Mouse (Mus musculus): Measurements from ENCODE around the gene Tmub2. TPM values are rescaled to one million over a fixed set of nuclear protein-coding genes. Genes with fewer than 3 reads are reported as not detected.

Gene Tmub2
- polyA plus RNA-seq, 2 experiments = 52.6 to 59.9 TPM

- Histone ChIP-seq H3K36me3 (ENCODE audit: control insufficient read depth, insufficient read depth, low read length) (no peaks in the 10 kb centered on the region), H3K4me3 (replicated peaks; ENCODE audit: low read length) (no peak overlapping the region), H3K9me3 (ENCODE audit: control insufficient read depth, low read length) (no peaks in the 10 kb centered on the region), H3K27me3 (ENCODE audit: control insufficient read depth, insufficient read depth, low read length) (no peaks in the 10 kb centered on the region), H3K4me1 (ENCODE audit: control insufficient read depth, insufficient read depth, low read length) (no peaks in the 10 kb centered on the region), H3K4me2 (replicated peaks; ENCODE audit: low read depth, low read length, severe bottlenecking) (no peak overlapping the region), H3K9ac (ENCODE audit: low read depth, low read length, severe bottlenecking) (no peak overlapping the region), H3K27ac (replicated peaks; ENCODE audit: low read depth, low read length) (no peak overlapping the region)
- 77% methylated on average over 7 of the region's 7 CpGs for WGBS
- no peak for TF ChIP-seq POLR2A (IDR thresholded peaks at IDR 0.05; ENCODE audit: borderline replicate concordance, extremely low read depth, insufficient read depth, insufficient read length)
- no peak for ATAC-seq (ENCODE audit: low FRiP score, low read depth)
- no peak for DNase-seq (ENCODE audit: low spot score)
These were observed 43.1 kb downstream of the Tmub2 start for GRCm38 (mm10) chr11:102327839-102328238.

- no peak for DNase-seq (ENCODE audit: low spot score)
- no peak for TF ChIP-seq POLR2A (IDR thresholded peaks at IDR 0.05; ENCODE audit: borderline replicate concordance, extremely low read depth, insufficient read depth, insufficient read length)
- H3K9me3 ChIP-seq (ENCODE audit: control insufficient read depth, low read length) = no peaks in the 10 kb centered on the region
- no peak overlapping the region for H3K9ac ChIP-seq (ENCODE audit: low read depth, low read length, severe bottlenecking)
- no peaks in the 10 kb centered on the region for H3K36me3 ChIP-seq (ENCODE audit: control insufficient read depth, insufficient read depth, low read length)
- no peak for ATAC-seq (ENCODE audit: low FRiP score, low read depth)
- H3K4me1 ChIP-seq (ENCODE audit: control insufficient read depth, insufficient read depth, low read length) = no peaks in the 10 kb centered on the region
- no peak overlapping the region for H3K27ac ChIP-seq (replicated peaks; ENCODE audit: low read depth, low read length)
- no peaks in the 10 kb centered on the region for H3K27me3 ChIP-seq (ENCODE audit: control insufficient read depth, insufficient read depth, low read length)
- no peak overlapping the region for H3K4me3 ChIP-seq (replicated peaks; ENCODE audit: low read length)
- no peak overlapping the region for H3K4me2 ChIP-seq (replicated peaks; ENCODE audit: low read depth, low read length, severe bottlenecking)
These were observed 44.8 kb downstream of the Tmub2 start for GRCm38 (mm10) chr11:102329518-102329917.

GRCm38 (mm10) chr11:102330039-102330438 is 45.3 kb downstream of the Tmub2 start:
- no peak for ATAC-seq (ENCODE audit: low FRiP score, low read depth)
- H3K4me2 ChIP-seq (replicated peaks; ENCODE audit: low read depth, low read length, severe bottlenecking) = no peak overlapping the region
- no peaks in the 10 kb centered on the region for H3K27me3 ChIP-seq (ENCODE audit: control insufficient read depth, insufficient read depth, low read length)
- no peak overlapping the region for H3K9ac ChIP-seq (ENCODE audit: low read depth, low read length, severe bottlenecking)
- no peaks in the 10 kb centered on the region for H3K9me3 ChIP-seq (ENCODE audit: control insufficient read depth, low read length)
- no peak overlapping the region for H3K27ac ChIP-seq (replicated peaks; ENCODE audit: low read depth, low read length)
- WGBS = 74% methylated on average over 3 of the region's 3 CpGs
- no peak overlapping the region for H3K4me3 ChIP-seq (replicated peaks; ENCODE audit: low read length)
- H3K4me1 ChIP-seq (ENCODE audit: control insufficient read depth, insufficient read depth, low read length) = no peaks in the 10 kb centered on the region
- no peak for DNase-seq (ENCODE audit: low spot score)
- TF ChIP-seq POLR2A (IDR thresholded peaks at IDR 0.05; ENCODE audit: borderline replicate concordance, extremely low read depth, insufficient read depth, insufficient read length) = no peak
- no peaks in the 10 kb centered on the region for H3K36me3 ChIP-seq (ENCODE audit: control insufficient read depth, insufficient read depth, low read length)

GRCm38 (mm10) chr11:102331806-102332205 is 47.1 kb downstream of the Tmub2 start:
- ATAC-seq (ENCODE audit: low FRiP score, low read depth) (no peak), DNase-seq (ENCODE audit: low spot score) (no peak)
- no peak overlapping the region for H3K4me2 ChIP-seq (replicated peaks; ENCODE audit: low read depth, low read length, severe bottlenecking)
- no peak overlapping the region for H3K9ac ChIP-seq (ENCODE audit: low read depth, low read length, severe bottlenecking)
- no peaks in the 10 kb centered on the region for H3K4me1 ChIP-seq (ENCODE audit: control insufficient read depth, insufficient read depth, low read length)
- no peak overlapping the region for H3K4me3 ChIP-seq (replicated peaks; ENCODE audit: low read length)
- WGBS = 50% methylated on average over 4 of the region's 4 CpGs
- TF ChIP-seq POLR2A (IDR thresholded peaks at IDR 0.05; ENCODE audit: borderline replicate concordance, extremely low read depth, insufficient read depth, insufficient read length) = no peak
- no peaks in the 10 kb centered on the region for H3K27me3 ChIP-seq (ENCODE audit: control insufficient read depth, insufficient read depth, low read length)
- no peak overlapping the region for H3K27ac ChIP-seq (replicated peaks; ENCODE audit: low read depth, low read length)
- H3K36me3 ChIP-seq (ENCODE audit: control insufficient read depth, insufficient read depth, low read length) = no peaks in the 10 kb centered on the region
- no peaks in the 10 kb centered on the region for H3K9me3 ChIP-seq (ENCODE audit: control insufficient read depth, low read length)

- no peak for DNase-seq (ENCODE audit: low spot score)
- ATAC-seq (ENCODE audit: low FRiP score, low read depth) = no peak
- no peak overlapping the region for H3K9ac ChIP-seq (ENCODE audit: low read depth, low read length, severe bottlenecking)
- H3K27ac ChIP-seq (replicated peaks; ENCODE audit: low read depth, low read length) = no peak overlapping the region
- H3K4me2 ChIP-seq (replicated peaks; ENCODE audit: low read depth, low read length, severe bottlenecking) = no peak overlapping the region
- H3K4me3 ChIP-seq (replicated peaks; ENCODE audit: low read length) = no peak overlapping the region
- no peak for TF ChIP-seq POLR2A (IDR thresholded peaks at IDR 0.05; ENCODE audit: borderline replicate concordance, extremely low read depth, insufficient read depth, insufficient read length)
- H3K4me1 ChIP-seq (ENCODE audit: control insufficient read depth, insufficient read depth, low read length) = no peaks in the 10 kb centered on the region
- H3K36me3 ChIP-seq (ENCODE audit: control insufficient read depth, insufficient read depth, low read length) = no peaks in the 10 kb centered on the region
- H3K9me3 ChIP-seq (ENCODE audit: control insufficient read depth, low read length) = no peaks in the 10 kb centered on the region
- H3K27me3 ChIP-seq (ENCODE audit: control insufficient read depth, insufficient read depth, low read length) = no peaks in the 10 kb centered on the region
These were observed 48.3 kb downstream of the Tmub2 start for GRCm38 (mm10) chr11:102333061-102333460.

- Histone ChIP-seq H3K27ac (replicated peaks; ENCODE audit: low read depth, low read length) (no peak overlapping the region), H3K27me3 (ENCODE audit: control insufficient read depth, insufficient read depth, low read length) (no peaks in the 10 kb centered on the region), H3K36me3 (ENCODE audit: control insufficient read depth, insufficient read depth, low read length) (no peaks in the 10 kb centered on the region), H3K4me2 (replicated peaks; ENCODE audit: low read depth, low read length, severe bottlenecking) (no peak overlapping the region), H3K4me1 (ENCODE audit: control insufficient read depth, insufficient read depth, low read length) (no peaks in the 10 kb centered on the region), H3K9ac (ENCODE audit: low read depth, low read length, severe bottlenecking) (no peak overlapping the region), H3K9me3 (ENCODE audit: control insufficient read depth, low read length) (no peaks in the 10 kb centered on the region), H3K4me3 (replicated peaks; ENCODE audit: low read length) (no peak overlapping the region)
- ATAC-seq (ENCODE audit: low FRiP score, low read depth) (no peak), DNase-seq (ENCODE audit: low spot score) (no peak)
- TF ChIP-seq POLR2A (IDR thresholded peaks at IDR 0.05; ENCODE audit: borderline replicate concordance, extremely low read depth, insufficient read depth, insufficient read length) = no peak
- 77% methylated on average over 4 of the region's 4 CpGs for WGBS
These were observed 49.3 kb downstream of the Tmub2 start for GRCm38 (mm10) chr11:102334010-102334409.

Data from limb, embryonic 14.5 days (tissue).